In the genomic region with DNA sequence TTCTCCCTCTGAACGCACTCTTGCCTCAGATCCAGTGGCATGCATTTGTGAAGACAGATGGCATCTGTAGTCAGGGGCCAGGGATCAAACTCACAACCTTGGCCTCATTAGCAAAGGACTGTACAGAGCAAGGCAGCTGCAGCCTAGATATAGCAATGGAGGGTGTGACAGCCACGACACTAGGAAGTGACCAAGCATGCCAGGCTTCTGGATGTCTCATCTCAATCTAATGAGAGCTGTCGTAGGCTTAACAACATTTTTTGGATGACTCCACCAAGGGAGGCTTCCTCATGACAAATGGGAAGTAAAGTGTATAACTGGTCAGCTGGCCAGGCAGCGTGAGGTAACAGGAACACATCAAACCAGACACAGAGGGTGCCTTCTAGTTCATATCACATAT, we compare ENCODE assay signal across 13 mouse cellular contexts.
DNase-seq lines count a peak whose midpoint lies in the region; ATAC-seq and TF ChIP-seq lines count a peak whose summit lies in the region.
"Had no signal": no experiment of that assay in that cellular context is flagged by ENCODE, and none has a peak within 500 bp of the region (broad histone marks: within the 10 kb centered on the region; RNA-seq: fewer than 3 reads in every experiment).

No protein-coding gene starts in this region.

- H3K36me3 ChIP-seq in hindbrain, embryonic 13.5 days, result no peaks in the 10 kb centered on the region
- H3K36me3 ChIP-seq in hindbrain, embryonic 10.5 days, result no peaks in the 10 kb centered on the region
- H3K36me3 ChIP-seq in lung, postnatal 0 days (ENCODE audit: insufficient read depth, low read length), result no peaks in the 10 kb centered on the region
- H3K36me3 ChIP-seq in embryonic facial prominence, embryonic 15.5 days, result no peaks in the 10 kb centered on the region
- H3K36me3 ChIP-seq: embryonic facial prominence, embryonic 12.5 days; midbrain, embryonic 12.5 days had no signal

- no peak overlapping the region for H3K4me2 ChIP-seq in hindbrain, embryonic 13.5 days
- H3K4me2 ChIP-seq in lung, postnatal 0 days (replicated peaks; ENCODE audit: low read depth, low read length), result no peak overlapping the region
- no peak overlapping the region for H3K4me2 ChIP-seq in embryonic facial prominence, embryonic 15.5 days (replicated peaks)
- H3K4me2 ChIP-seq: embryonic facial prominence, embryonic 12.5 days; midbrain, embryonic 12.5 days had no signal

- intact Hi-C loops in heart, postnatal 14 days (cut with DNase I), result loop anchor here (5.0 kb wide), 1 partner anchor 224 kb away; no protein-coding TSS in a partner anchor

- no peak overlapping the region for H3K9ac ChIP-seq in hindbrain, embryonic 13.5 days
- no peak overlapping the region for H3K9ac ChIP-seq in lung, postnatal 0 days (replicated peaks; ENCODE audit: low read depth)
- H3K9ac ChIP-seq in embryonic facial prominence, embryonic 15.5 days, result no peak overlapping the region
- H3K9ac ChIP-seq: embryonic facial prominence, embryonic 12.5 days; liver, embryonic 14.5 days; midbrain, embryonic 12.5 days had no signal

- TF ChIP-seq EP300 in lung, postnatal 0 days (IDR thresholded peaks at IDR 0.05), result no peak

- no peak for ATAC-seq in hindbrain, embryonic 13.5 days (ENCODE audit: low FRiP score)
- ATAC-seq in lung, postnatal 0 days, result peak; percentile 46
- ATAC-seq in embryonic facial prominence, embryonic 15.5 days (ENCODE audit: insufficient number of reproducible peaks, low FRiP score, low TSS enrichment, low read depth), result peak; percentile 60; the same call in 1 of the 2 replicates

- WGBS in hindbrain, embryonic 13.5 days, result 79% methylated on average over 4 of the region's 4 CpGs
- 78% methylated on average over 4 of the region's 4 CpGs for WGBS in hindbrain, embryonic 10.5 days
- 55% methylated on average over 4 of the region's 4 CpGs for WGBS in lung, postnatal 0 days
- WGBS in embryonic facial prominence, embryonic 15.5 days, result 61% methylated on average over 4 of the region's 4 CpGs

- no peak for TF ChIP-seq CTCF in lung, postnatal 0 days (IDR thresholded peaks at IDR 0.05)

- H3K9me3 ChIP-seq in hindbrain, embryonic 13.5 days, result no peaks in the 10 kb centered on the region
- no peaks in the 10 kb centered on the region for H3K9me3 ChIP-seq in hindbrain, embryonic 10.5 days
- H3K9me3 ChIP-seq in lung, postnatal 0 days (ENCODE audit: low read length), result no peaks in the 10 kb centered on the region
- H3K9me3 ChIP-seq in embryonic facial prominence, embryonic 15.5 days (replicated peaks), result no peaks in the 10 kb centered on the region
- H3K9me3 ChIP-seq: embryonic facial prominence, embryonic 12.5 days; midbrain, embryonic 12.5 days had no signal

- DNase-seq in hindbrain, embryonic 10.5 days (ENCODE audit: low spot score), result no peak
- DNase-seq in lung, postnatal 0 days (ENCODE audit: low spot score), result peak; percentile 34
- DNase-seq in lung, adult 18-20 months, result no peak
- DNase-seq in mesoderm, embryonic 11.5 days (ENCODE audit: low read depth, low spot score), result peak; percentile 23
- DNase-seq in thymus, postnatal 0 days (ENCODE audit: low spot score), result no peak
- DNase-seq in heart, postnatal 14 days, result no peak
- DNase-seq: cerebellum, postnatal 25 days; right cerebral cortex, adult 18-20 months had no signal

- H3K27ac ChIP-seq in hindbrain, embryonic 13.5 days, result peak overlapping the region; percentile 15; the same call in 1 of the 2 replicates
- no peak overlapping the region for H3K27ac ChIP-seq in hindbrain, embryonic 10.5 days
- no peak overlapping the region for H3K27ac ChIP-seq in lung, postnatal 0 days (ENCODE audit: low read length)
- 0 out of 2 replicates have a peak overlapping the region, but pooled peaks have one; percentile 13 for H3K27ac ChIP-seq in embryonic facial prominence, embryonic 15.5 days (replicated peaks)
- H3K27ac ChIP-seq: embryonic facial prominence, embryonic 12.5 days; liver, embryonic 14.5 days; midbrain, embryonic 12.5 days had no signal

- H3K4me1 ChIP-seq in hindbrain, embryonic 13.5 days (replicated peaks), result peaks cover 16% of the 10 kb centered on the region
- H3K4me1 ChIP-seq in hindbrain, embryonic 10.5 days (replicated peaks), result peaks cover 8% of the 10 kb centered on the region; the same call in 1 of the 2 replicates
- H3K4me1 ChIP-seq in lung, postnatal 0 days (ENCODE audit: insufficient read depth, low read depth, low read length), result peaks cover 4% of the 10 kb centered on the region; the same call in 1 of the 2 replicates
- 0 out of 2 replicates have a peak, but pooled peaks cover 7% of the 10 kb centered on the region for H3K4me1 ChIP-seq in embryonic facial prominence, embryonic 15.5 days

- H3K27me3 ChIP-seq in hindbrain, embryonic 13.5 days, result no peaks in the 10 kb centered on the region
- no peaks in the 10 kb centered on the region for H3K27me3 ChIP-seq in hindbrain, embryonic 10.5 days (ENCODE audit: insufficient read depth, poor library complexity, severe bottlenecking)
- H3K27me3 ChIP-seq in lung, postnatal 0 days (replicated peaks; ENCODE audit: insufficient read depth, low read length), result no peaks in the 10 kb centered on the region
- no peaks in the 10 kb centered on the region for H3K27me3 ChIP-seq in embryonic facial prominence, embryonic 15.5 days
- H3K27me3 ChIP-seq: embryonic facial prominence, embryonic 12.5 days; midbrain, embryonic 12.5 days had no signal

- H3K4me3 ChIP-seq in hindbrain, embryonic 13.5 days, result no peak overlapping the region
- no peak overlapping the region for H3K4me3 ChIP-seq in hindbrain, embryonic 10.5 days
- no peak overlapping the region for H3K4me3 ChIP-seq in lung, postnatal 0 days (ENCODE audit: low read depth, low read length)
- no peak overlapping the region for H3K4me3 ChIP-seq in embryonic facial prominence, embryonic 15.5 days (replicated peaks)
- H3K4me3 ChIP-seq: embryonic facial prominence, embryonic 12.5 days; midbrain, embryonic 12.5 days had no signal

Comparison
In these comparisons a context has a peak if more than half of its experiments do, and no peak if none do; other contexts are left out.
1. H3K27ac ChIP-seq: peak in hindbrain, embryonic 13.5 days (single experiment) and embryonic facial prominence, embryonic 15.5 days (single experiment); none in hindbrain, embryonic 10.5 days (single experiment) and lung, postnatal 0 days (single experiment).
2. DNase-seq: peak in lung, postnatal 0 days (single experiment) and mesoderm, embryonic 11.5 days (single experiment); none in hindbrain, embryonic 10.5 days (single experiment), lung, adult 18-20 months (0 of 2), thymus, postnatal 0 days (single experiment) and heart, postnatal 14 days (0 of 2).